Mouse (Mus musculus) layer of hippocampus, postnatal 14 days (tissue): ENCODE results near the gene Plekhg1. TPM values are rescaled to one million over a fixed set of nuclear protein-coding genes. Genes with fewer than 3 reads are reported as not detected.

ENCODE experiments used
- DNase-seq, 2 experiments: peaks; one replicate each; pipeline ENCODE4 v3.0.0; 2021 to 2022; ENCODE audit warnings: low spot score in 2 of 2, mixed read lengths in 1 of 2
- total RNA-seq, 2 experiments: library from RNA; stranded (reverse); gene quantifications; 2 replicates each; pipeline ENCODE4 v1.2.3; 2021

Gene Plekhg1
- total RNA-seq, 2 experiments from 2014 or later = 27.9 to 34.5 TPM

DNA sequence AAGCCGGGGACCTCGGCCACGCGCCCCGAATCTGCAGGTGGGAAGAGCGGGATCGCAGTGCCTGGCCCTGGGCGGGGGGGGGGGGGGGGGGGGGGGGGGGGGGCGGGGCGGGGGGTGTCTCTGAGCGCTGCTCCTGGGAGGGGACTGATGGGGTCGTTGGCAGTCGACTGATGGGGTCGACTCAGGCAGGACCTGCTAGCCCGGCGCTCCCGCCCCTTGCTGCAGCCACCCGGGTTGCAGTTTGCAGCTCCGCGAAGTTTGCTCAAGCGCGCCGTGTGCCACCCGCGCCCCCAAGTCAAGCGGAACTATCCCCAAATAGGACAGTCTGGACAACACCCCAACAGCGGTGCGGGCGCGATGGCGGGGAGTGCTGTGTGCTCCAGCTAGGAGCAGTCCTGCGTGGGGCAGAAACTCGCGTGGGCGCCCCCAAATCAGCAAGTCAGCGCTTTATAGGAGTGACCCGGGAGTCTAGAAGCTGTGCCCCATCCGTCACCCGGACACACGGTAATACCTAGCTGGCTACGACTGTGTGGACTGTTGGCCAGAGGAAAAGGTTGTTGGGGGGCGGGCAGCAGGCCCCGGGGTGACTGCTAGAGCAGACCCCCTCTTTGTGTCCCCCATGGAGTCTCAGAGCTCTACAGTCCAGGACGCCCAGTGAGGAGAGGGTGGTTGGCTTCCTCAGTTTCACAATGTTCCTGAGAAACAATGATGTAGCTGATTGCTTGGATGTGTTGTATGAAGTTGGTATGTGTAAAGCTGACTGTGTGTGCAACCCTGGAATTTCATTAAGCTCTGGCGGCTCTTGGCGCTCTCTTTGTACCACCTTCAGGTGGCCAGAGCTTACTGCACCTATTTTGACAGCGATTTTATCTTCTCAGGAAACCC, 582 bp downstream of the Plekhg1 start:
- DNase-seq = peak in 1 of 2 experiments; percentile 36

DNA sequence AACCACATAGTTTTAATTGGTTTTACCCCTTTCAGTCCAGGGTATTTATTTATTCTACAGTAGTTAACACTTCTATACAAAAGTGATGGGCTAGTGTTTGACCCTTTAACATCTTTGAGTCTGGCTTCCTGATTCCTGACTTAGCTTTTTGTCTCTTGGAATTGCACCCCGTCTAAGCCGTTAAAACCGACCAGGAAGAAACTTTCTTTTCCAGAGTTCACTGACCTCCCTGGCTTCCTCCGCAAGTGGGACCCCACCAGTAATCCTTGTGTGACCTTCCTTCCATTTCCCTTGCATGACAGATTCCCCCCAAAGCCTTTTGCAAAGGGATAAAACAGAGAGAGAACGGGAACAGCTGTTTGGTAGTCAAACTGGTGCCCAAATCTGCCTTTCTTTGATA, 1.6 kb downstream of the Plekhg1 start:
- DNase-seq = no peak

DNA sequence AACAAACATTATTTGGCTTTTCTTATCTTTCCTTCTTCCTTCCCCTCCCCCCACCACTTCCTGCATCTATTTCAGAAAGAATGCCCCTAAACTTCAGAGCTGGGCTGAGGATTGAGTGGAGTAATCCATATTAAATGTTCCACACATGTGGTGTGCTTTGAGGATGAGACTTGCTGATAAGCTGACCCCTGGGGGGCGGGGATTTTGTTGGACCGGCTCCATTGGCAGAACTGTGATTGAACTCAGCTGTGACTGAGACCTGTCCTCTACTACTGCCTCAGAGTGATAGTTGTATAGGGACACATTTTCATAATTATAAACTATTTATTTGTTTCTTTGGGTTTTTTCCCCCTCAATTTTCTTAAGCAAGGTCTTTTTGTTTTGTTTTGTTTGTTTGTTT, 2.9 kb downstream of the Plekhg1 start:
- DNase-seq = no peak

DNA sequence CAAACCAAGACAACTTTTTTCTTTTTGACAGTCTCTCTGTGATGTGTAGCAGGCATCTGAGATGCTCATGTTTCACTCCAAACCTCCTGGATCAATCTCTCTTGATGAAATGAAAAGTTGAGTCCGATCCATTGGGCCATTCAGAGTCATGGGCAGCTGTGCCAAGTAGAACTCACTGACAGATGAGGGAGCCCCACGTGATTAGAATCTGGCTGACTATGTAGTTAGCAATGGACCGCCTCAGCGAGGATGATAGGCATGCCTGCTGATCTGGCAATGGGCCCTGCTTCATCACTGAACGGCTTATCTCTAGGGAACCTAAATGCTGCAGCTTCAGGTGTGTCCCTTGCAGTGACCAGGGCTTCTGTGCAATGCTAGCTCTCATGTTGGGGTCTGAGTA, 3.7 kb downstream of the Plekhg1 start:
- peak; percentile 24 to 73 for DNase-seq

DNA sequence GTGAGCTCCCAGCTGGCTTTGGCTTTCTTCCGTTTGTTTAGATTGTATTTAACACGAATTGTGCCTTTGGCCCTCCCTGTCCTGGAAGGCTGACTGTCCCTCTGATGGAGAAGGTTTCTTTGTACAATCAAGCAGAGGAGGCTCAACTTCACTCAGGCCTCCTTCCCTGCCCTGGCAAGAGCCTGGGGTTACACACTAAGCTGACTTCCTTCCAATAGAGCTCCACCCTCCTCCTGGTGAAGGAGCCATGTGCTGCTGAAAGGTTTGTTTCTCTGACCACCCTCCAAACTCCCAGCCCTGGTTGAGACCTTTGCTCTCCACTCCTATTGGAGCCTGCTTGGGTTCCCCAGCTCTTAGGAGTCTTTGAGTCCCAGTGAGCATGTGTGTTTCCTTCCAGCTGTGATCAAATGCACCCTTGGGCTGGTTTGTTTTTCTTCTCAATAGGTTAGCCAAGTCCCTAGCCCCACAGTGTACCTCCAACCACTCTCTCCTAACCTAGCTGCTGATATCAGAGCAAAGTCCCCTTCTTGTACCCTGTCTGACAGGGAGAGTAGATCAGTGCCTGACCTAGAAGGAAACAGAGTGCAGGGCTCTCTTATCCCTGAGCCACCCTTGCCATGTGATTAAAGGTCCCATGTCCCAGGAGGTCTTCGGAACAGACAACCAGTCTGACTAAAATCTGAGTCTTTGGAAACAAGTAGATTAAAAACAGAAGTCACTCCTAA, 6.8 kb downstream of the Plekhg1 start:
- no peak for DNase-seq

DNA sequence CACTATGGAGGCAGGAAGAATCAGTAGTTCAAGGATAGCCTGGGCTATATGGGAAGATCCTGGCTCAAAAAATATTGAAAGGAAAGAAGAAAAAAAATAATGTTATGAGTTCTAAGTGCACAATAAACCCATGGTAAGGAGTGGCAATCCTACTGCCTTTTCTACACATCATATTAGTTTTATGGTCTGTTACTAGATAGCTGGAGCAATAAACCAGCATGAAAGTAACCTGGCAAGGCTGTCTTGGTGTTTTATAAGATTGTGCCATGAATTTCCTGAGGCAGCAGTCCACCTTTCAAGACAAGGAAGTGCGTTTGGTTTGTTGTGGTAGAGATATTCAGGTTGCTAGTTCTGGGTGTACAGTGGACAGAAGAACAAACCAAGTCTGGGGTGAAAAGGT, 9.4 kb downstream of the Plekhg1 start:
- no peak for DNase-seq

DNA sequence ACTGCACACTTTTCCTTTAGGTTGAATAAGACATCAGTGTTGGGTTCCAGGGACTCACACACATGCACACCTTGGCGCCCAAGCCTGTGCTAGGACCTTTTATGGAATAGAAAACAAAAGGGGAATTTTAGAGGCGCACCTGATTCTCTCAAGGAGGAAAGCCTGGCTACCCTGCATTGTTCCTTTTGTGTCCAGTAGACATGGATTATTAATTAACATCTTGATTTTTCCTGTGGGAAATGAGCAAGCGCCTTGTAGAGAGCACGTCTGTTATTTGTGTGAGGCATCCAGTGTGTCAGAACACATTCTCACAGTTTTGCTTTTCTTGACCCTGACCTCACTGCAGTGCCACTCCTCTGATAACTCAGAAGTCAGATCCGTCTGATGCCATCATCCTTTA, 21.8 kb downstream of the Plekhg1 start:
- no peak for DNase-seq

DNA sequence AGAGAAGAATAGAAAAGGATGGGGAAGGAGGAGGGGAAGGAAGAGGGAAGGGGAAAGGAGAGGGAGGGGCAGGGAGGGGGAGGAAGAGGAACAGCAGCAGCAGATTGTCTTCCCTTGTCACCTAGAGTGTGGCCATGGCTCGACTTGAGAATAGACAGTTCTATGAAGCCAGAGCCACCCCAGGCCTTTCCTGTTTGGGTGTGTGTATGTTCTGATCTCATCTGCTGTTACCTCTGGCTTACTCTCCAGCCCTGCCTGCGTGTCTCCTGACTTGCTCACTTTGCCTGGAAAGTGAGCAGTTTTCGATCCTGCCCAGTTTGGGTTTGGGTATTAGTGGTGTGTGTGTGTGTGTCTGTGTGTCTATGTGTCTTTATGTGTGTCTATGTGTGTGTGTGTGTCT, 23.0 kb downstream of the Plekhg1 start:
- no peak for DNase-seq

DNA sequence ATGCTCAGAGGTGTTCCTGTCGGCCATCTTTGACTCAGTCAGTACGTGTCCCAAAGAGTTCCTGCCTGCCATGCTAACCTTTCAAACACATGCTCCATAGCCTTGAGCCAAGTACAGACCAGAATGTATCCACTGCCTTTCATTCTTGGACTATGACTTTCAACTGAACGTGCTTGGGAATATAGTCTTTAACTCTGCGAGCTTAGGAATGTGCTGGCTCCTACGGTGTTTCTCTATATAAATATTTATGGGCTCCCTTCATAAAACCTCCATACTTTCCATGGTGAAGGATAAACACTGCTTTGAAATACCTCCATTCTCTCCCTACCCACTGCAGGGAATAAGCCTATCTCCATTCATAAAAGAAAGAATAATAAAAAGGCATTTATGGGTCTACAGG, 29.0 kb downstream of the Plekhg1 start:
- no peak for DNase-seq

DNA sequence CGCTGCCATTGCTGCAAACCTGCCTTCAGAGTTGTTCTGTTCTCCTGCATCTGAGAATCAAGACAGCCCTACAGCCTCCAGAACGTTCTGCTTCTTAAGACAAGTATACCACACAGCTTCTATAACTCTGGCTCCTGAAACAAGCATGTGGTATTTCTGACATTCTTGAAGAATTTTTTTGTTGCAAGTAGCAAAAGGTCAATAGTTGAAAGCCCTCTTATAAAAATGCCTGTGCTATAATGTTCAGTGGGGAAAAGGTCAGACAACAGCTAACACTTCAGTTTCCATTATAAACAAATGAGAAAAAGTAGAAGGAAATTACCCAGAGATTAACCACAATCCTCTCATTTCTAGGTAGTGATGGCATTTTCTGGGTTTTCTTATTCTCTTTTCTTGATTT, 34.2 kb downstream of the Plekhg1 start:
- DNase-seq = no peak

DNA sequence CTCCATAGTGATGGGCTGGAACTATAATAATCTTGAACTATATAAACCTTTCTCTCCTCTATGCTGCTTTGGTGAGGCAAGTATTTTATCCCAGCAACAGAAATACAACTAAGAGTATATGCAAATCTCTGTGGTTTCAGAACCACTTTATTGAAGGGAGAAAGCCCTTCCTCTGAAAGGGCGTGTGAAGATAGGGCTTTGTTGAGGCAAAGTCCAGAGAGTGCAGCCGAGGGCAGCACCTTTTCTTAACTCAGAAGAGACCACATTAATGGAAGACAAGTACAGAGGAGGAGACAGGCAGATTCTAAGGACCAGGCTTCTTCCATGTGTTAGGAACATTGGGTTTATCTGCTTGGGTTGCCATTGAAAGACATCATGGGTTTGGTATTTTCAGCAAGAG, 36.6 kb downstream of the Plekhg1 start:
- no peak for DNase-seq

DNA sequence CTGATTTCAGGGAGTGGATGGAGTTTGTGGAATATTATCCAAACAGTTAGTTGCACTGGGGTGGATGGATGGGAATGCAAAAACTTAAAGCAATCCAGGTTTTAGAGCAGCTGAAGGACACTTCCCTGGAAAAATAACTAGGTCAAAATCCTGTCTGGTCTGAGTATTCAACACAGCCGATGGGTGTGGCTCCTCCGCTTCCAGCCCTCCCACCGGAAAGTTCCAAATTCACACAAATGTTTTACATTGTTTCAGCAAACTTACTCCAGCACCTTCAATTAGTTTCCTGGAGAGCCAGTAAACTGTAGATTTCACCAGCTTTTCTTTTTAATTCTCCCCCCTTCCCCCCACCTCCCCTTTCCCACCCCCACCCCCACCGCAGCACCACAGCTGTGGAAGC, 45.2 kb downstream of the Plekhg1 start:
- no peak for DNase-seq

DNA sequence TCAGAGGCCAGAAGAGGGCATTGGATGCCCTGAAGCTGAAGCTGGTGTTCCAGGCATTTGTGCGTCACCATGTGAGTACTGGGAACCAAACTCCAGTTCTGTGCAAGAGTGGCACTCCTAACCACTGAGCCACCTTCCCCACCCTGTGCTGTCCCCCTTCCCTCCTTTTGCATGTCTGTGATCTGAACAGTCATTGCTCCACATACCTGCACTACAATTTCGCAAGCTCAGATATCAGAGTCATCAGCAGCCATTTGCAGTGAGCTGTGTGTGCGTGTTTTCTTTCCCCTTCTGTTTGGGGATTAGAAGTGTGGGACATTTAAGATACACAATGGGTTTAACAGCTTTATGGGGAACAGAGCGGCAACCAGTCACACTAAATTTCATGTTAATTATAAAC, 46.4 kb downstream of the Plekhg1 start:
- DNase-seq = no peak

DNA sequence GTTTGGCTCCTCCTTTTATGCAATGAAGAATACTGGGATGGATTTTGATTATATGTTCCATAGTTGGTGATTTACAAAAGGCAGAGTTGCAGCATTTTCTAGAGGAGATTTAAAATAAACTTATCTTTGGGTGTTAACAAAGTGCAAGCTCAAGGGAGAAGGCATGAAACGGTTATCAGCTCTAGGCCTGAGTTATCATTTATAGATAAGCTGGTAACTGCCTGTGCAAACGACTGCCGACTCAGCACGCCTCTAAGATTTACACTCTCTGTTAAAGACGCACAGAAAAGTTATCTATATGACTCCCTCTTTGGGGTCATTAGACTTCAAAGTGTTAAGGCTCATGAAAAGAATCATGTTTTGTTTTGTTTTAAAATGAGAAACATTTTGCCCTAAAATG, 46.8 kb downstream of the Plekhg1 start:
- DNase-seq = no peak

DNA sequence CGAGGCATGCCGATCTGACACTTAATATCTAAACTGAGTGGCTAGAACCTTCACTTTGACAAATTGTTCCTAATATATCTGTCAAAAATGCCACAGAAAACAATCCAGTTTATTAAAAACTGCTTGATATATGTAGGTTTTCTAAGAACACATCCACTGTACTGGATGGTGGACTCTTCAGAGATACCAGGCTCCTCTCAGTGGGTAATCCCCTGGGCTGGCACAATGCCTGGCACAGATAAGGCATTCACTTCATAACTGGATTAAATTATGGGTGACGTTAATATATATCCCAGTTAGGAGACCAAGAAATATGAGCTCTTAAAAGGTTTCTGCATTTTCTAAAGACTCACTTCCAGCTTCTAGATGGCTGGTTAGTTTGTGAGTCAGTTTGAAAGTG, 53.7 kb downstream of the Plekhg1 start:
- DNase-seq = no peak

DNA sequence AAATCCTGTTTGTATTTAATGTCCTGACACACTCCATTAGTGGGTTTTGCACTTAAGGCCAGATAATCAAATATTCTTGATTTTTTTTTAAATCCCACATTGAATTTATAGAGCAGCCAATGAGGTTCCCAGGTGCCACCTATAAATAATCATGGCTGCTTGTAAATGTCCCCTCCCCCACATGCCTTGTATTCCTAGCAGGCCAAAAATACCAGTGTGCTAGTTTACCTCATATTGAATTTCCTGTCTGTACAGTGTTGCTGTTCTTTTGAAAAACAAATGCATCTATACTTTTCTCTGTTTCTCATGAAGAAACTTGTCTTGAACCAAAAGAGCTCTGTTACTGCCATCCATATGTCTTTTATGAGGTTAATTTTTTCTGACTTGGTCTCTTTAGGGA, 59.3 kb downstream of the Plekhg1 start:
- no peak for DNase-seq

DNA sequence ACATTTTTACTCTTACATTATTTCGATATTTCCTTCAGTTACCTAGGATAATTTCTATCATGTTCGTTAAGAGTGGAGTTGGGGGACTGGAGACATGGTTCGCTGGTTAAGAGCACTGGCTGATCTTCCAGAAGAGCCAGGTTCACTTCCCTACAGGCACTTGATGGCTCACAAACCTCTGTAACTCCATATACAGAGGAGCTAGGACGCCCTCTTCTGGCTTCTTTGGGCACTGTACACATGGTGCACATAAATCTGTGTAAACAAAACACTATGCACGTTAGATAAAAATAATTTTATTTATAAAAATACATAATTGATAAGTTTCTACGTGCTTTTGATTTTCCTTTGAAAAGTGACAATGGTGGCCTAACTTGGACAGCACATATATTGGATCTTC, 61.1 kb downstream of the Plekhg1 start:
- DNase-seq = no peak

DNA sequence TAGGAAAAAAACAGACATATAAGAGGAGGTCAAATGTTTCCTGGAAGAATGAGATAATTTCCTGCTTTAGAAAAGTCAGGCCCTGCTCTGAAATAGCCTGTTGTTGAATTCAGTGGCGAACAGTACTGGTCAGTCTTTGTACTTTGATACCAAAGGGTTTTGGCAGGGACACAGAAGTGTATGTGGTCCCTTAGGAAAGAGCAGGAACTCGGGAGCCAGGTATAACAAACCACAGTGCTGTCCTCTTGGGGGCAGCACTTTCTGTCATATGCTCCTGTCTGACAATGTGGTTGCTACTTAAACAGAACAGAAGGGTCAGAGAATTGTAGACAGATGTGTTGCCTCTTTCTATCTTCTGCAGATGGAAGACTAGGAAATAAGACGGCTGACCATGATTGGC, 65.2 kb downstream of the Plekhg1 start:
- no peak for DNase-seq

DNA sequence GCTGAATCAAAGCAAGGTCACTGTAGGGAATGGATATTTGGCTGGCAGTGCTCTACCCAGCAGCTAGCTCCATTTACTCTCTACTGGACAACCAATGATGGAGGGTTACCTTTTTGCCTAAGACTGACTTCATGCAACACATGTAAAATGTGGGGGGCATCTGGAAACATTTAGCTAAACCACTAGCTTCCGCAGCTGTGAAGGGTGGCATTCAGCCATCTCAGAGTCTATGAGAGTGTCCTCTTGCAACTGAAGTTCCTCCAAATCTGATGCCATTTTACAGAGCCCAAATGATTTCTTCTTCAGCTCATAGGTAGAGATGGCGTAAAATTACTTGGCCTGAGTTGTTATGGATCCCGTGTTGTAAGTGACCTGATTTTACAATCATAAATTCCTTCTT, 67.8 kb downstream of the Plekhg1 start:
- no peak for DNase-seq

DNA sequence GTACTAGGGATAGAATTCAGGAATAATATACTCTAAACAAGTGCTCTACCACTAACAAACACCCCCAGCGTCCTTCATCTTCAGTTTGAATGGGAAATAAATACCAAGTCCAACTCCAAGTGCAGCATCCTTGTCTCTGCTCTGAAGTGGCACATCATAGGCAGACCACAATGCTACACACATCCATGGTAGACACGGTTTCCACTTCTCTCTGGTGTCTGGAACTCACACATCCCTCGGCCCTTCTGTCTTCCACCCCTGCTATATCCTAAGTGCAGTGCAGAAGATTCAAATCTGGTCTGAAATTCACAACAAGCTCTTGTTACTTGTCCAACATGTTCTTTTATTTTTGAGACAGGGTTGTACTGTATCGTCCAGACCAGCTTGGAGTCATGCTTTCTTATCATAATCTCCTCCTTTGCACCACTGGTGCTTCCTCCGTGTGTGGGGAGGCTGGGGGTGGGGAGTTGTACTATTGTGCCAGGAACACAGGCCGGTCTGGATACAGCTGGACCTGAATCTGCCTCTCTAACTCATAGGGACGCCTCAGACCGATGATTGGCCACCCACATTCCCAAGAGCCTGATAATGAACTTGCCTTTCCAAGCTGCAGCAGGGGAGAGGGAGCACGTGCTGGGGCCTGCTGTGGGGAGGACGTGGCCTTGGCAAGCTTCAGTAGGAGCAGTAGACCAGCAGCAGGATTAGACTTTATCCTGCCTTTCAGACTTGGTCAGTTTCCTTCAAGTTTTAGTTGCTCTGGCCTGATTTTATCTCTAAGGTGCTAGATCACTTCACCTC, 70.5 kb downstream of the Plekhg1 start:
- DNase-seq = no peak

DNA sequence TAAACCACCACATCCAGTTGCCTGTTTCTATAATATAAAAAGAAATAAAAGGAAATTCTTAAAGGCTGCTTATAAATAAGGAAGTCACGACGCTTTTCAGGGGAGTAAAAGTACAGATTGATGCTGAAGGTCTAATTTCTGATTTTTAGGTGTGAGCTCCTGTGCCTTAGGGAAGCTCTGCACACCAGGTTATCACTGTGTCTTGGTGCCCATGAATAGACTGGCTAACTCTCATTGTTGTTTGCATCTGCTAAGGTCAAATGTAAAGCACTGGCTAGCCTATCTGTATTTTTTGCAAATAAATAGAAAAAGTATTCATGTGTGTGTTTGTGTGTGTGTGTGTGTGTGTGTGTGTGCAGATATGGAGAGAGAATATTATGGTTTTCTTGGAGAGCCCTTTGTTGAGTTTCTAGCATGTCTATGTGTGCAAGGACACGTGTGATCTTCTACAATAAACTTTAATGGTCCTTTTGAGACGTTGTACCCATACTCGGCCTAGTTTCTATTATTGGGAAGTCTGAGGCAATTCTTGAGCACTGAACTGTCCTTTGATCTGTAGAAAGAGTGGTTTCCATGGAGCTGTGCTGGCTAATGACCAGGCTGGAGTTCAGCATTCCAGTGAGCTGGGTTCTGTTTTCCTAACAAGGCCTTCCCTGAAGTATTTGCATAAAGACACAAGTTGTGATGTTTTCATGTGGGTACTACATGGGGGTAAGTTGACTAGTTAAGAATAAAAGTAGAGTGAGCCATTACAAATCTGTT, 79.0 kb downstream of the Plekhg1 start:
- peak in 1 of 2 experiments; percentile 76 for DNase-seq
